Mouse (Mus musculus) hindbrain, embryonic 11.5 days (tissue): ENCODE measurements at regions not wholly inside any gene's neighbourhood (a gene's known extent, or its start where the extent isn't known, plus 50 kb on each side); places are given as distances from the start of the nearest gene placed in this dataset.

Source experiments
- ATAC-seq: fragments of 200-750 bp; cut with Nextera tagmentation; 2 replicates; pipeline ENCODE4 v1.8.0; 2017; ENCODE audit warnings: mild to moderate bottlenecking, moderate TSS enrichment, moderate library complexity; ENCODE audit not compliant: low FRiP score
- DNase-seq: peaks from one replicate; pipeline ENCODE4 v3.0.0-alpha.2; 2015; ENCODE audit warnings: low spot score
- H3K27ac ChIP-seq: fragments of 300-500 bp; sonication (generic); 2 replicates; pipeline ENCODE4 v1.5.1; 2014; ENCODE audit warnings: mild to moderate bottlenecking, low read depth, low read length
- H3K27me3 ChIP-seq: fragments of 300-500 bp; sonication (generic); 2 replicates; pipeline ENCODE4 v1.6.1; 2014; ENCODE audit warnings: mild to moderate bottlenecking, low read length, moderate library complexity, mixed read lengths; ENCODE audit not compliant: control insufficient read depth, insufficient read depth
- H3K36me3 ChIP-seq: fragments of 300-500 bp; sonication (generic); 2 replicates; pipeline ENCODE4 v1.6.1; 2014; ENCODE audit warnings: mild to moderate bottlenecking, low read length, moderate library complexity, mixed read lengths; ENCODE audit not compliant: control insufficient read depth, insufficient read depth
- H3K4me1 ChIP-seq: fragments of 300-500 bp; sonication (generic); replicated peaks from 2 replicates; pipeline ENCODE4 v1.6.1; 2014; ENCODE audit warnings: low read length, mixed read lengths; ENCODE audit not compliant: control insufficient read depth, insufficient read depth
- H3K4me2 ChIP-seq: fragments of 300-500 bp; sonication (generic); replicated peaks from 2 replicates; pipeline ENCODE4 v1.6.1; 2014; ENCODE audit warnings: mild to moderate bottlenecking, low read depth, low read length
- H3K4me3 ChIP-seq: fragments of 300-500 bp; sonication (generic); 2 replicates; pipeline ENCODE4 v1.5.1; 2014; ENCODE audit warnings: low read depth, low read length
- H3K9ac ChIP-seq: fragments of 300-500 bp; sonication (generic); 2 replicates; pipeline ENCODE4 v1.6.1; 2014; ENCODE audit warnings: low read depth, low read length
- H3K9me3 ChIP-seq: fragments of 300-500 bp; sonication (generic); 2 replicates; pipeline ENCODE4 v1.6.1; 2016; ENCODE audit warnings: low read length; ENCODE audit not compliant: control insufficient read depth
- WGBS: fragments of 180-500 bp; shearing (Covaris S2); extraction: QIAGEN DNeasy Blood & Tissue Kit; methylation state at CpG from one replicate; pipeline ENCODE4 v1.1.7; 2014; 5-methylcytosine and 5-hydroxymethylcytosine counted together

- Histone ChIP-seq H3K9ac (no peak overlapping the region), H3K27ac (no peak overlapping the region), H3K4me2 (no peak overlapping the region), H3K4me1 (no peaks in the 10 kb centered on the region), H3K36me3 (no peaks in the 10 kb centered on the region), H3K27me3 (no peaks in the 10 kb centered on the region), H3K4me3 (no peak overlapping the region), H3K9me3 (no peaks in the 10 kb centered on the region)
- ATAC-seq (no peak), DNase-seq (no peak)
- 89% methylated on average over 4 of the region's 4 CpGs for WGBS
Observed at GRCm38 (mm10) chr1:138343451-138343850, 69.9 kb downstream of the Atp6v1g3 start.

GRCm38 (mm10) chr1:138344920-138345319, 71.4 kb downstream of the Atp6v1g3 start:
- H3K4me2 ChIP-seq, result no peak overlapping the region
- H3K4me3 ChIP-seq, result no peak overlapping the region
- H3K4me1 ChIP-seq, result no peaks in the 10 kb centered on the region
- H3K9ac ChIP-seq, result no peak overlapping the region
- H3K27me3 ChIP-seq, result no peaks in the 10 kb centered on the region
- no peaks in the 10 kb centered on the region for H3K36me3 ChIP-seq
- whole genome bisulfite sequencing, result 89% methylated on average over 4 of the region's 4 CpGs
- DNase-seq (no peak), ATAC-seq (no peak)
- H3K27ac ChIP-seq, result no peak overlapping the region
- H3K9me3 ChIP-seq, result no peaks in the 10 kb centered on the region

GRCm38 (mm10) chr1:138345992-138346391, 72.5 kb downstream of the Atp6v1g3 start:
- no peaks in the 10 kb centered on the region for H3K9me3 ChIP-seq
- H3K27me3 ChIP-seq, result no peaks in the 10 kb centered on the region
- DNase-seq (peak; percentile 32), ATAC-seq (peak; percentile 65; the same call in 1 of the 2 replicates)
- H3K4me1 ChIP-seq, result no peaks in the 10 kb centered on the region
- H3K4me3 ChIP-seq, result no peak overlapping the region
- no peak overlapping the region for H3K27ac ChIP-seq
- H3K36me3 ChIP-seq, result no peaks in the 10 kb centered on the region
- no peak overlapping the region; the same call in 1 of the 2 replicates for H3K4me2 ChIP-seq
- no peak overlapping the region for H3K9ac ChIP-seq
- 33% methylated on average over 10 of the region's 10 CpGs for WGBS

- no peaks in the 10 kb centered on the region for H3K9me3 ChIP-seq
- ATAC-seq (no peak), DNase-seq (no peak)
- WGBS, result 80% methylated on average over 5 of the region's 5 CpGs
- no peak overlapping the region for H3K4me2 ChIP-seq
- no peak overlapping the region for H3K27ac ChIP-seq
- no peak overlapping the region for H3K4me3 ChIP-seq
- no peaks in the 10 kb centered on the region for H3K27me3 ChIP-seq
- H3K9ac ChIP-seq, result no peak overlapping the region
- no peaks in the 10 kb centered on the region for H3K4me1 ChIP-seq
- H3K36me3 ChIP-seq, result no peaks in the 10 kb centered on the region
Observed at GRCm38 (mm10) chr1:138346904-138347303, 73.4 kb downstream of the Atp6v1g3 start.

GRCm38 (mm10) chr1:138348447-138348846, 74.9 kb downstream of the Atp6v1g3 start:
- no peak overlapping the region for H3K9ac ChIP-seq
- DNase-seq, result no peak
- no peak overlapping the region for H3K4me3 ChIP-seq
- ATAC-seq, result no peak
- H3K27ac ChIP-seq, result no peak overlapping the region
- no peak overlapping the region for H3K4me2 ChIP-seq
- H3K9me3 ChIP-seq, result no peaks in the 10 kb centered on the region
- no peaks in the 10 kb centered on the region for H3K27me3 ChIP-seq
- no peaks in the 10 kb centered on the region for H3K36me3 ChIP-seq
- no peaks in the 10 kb centered on the region for H3K4me1 ChIP-seq
- 76% methylated on average over 6 of the region's 6 CpGs for WGBS

GRCm38 (mm10) chr1:138349099-138349498, 75.6 kb downstream of the Atp6v1g3 start:
- Histone ChIP-seq H3K9ac (no peak overlapping the region), H3K4me2 (no peak overlapping the region), H3K27me3 (no peaks in the 10 kb centered on the region), H3K36me3 (no peaks in the 10 kb centered on the region), H3K4me3 (no peak overlapping the region), H3K4me1 (no peaks in the 10 kb centered on the region), H3K9me3 (no peaks in the 10 kb centered on the region), H3K27ac (no peak overlapping the region)
- 96% methylated on average over 2 of the region's 2 CpGs for WGBS
- no peak for DNase-seq
- ATAC-seq, result no peak

GRCm38 (mm10) chr1:138356407-138356806, 82.9 kb downstream of the Atp6v1g3 start:
- Histone ChIP-seq H3K9me3 (no peaks in the 10 kb centered on the region), H3K36me3 (no peaks in the 10 kb centered on the region), H3K27me3 (no peaks in the 10 kb centered on the region), H3K9ac (no peak overlapping the region), H3K27ac (no peak overlapping the region), H3K4me1 (no peaks in the 10 kb centered on the region), H3K4me3 (no peak overlapping the region), H3K4me2 (no peak overlapping the region)
- ATAC-seq (no peak), DNase-seq (no peak)
- 68% methylated on average over 1 of the region's 1 CpGs for WGBS

GRCm38 (mm10) chr1:138362684-138363472, 89.3 kb downstream of the Atp6v1g3 start:
- no peaks in the 10 kb centered on the region for H3K27me3 ChIP-seq
- DNase-seq (no peak), ATAC-seq (no peak)
- H3K9ac ChIP-seq, result no peak overlapping the region
- H3K27ac ChIP-seq, result no peak overlapping the region
- no peaks in the 10 kb centered on the region for H3K9me3 ChIP-seq
- no peaks in the 10 kb centered on the region for H3K36me3 ChIP-seq
- H3K4me3 ChIP-seq, result no peak overlapping the region
- H3K4me2 ChIP-seq, result no peak overlapping the region
- H3K4me1 ChIP-seq, result no peaks in the 10 kb centered on the region
- WGBS, result 68% methylated on average over 11 of the region's 11 CpGs

GRCm38 (mm10) chr1:138369953-138370482, 96.5 kb downstream of the Atp6v1g3 start:
- no peaks in the 10 kb centered on the region for H3K36me3 ChIP-seq
- H3K27me3 ChIP-seq, result no peaks in the 10 kb centered on the region
- H3K4me2 ChIP-seq, result no peak overlapping the region
- H3K4me1 ChIP-seq, result no peaks in the 10 kb centered on the region
- no peak overlapping the region for H3K4me3 ChIP-seq
- no peaks in the 10 kb centered on the region for H3K9me3 ChIP-seq
- H3K9ac ChIP-seq, result no peak overlapping the region
- no peak overlapping the region for H3K27ac ChIP-seq
- ATAC-seq (no peak), DNase-seq (no peak)
